Mouse (Mus musculus): ENCODE measurements around the gene Apof.
A peak's percentile ranks its signal among the peaks of the same experiment; 100 is the strongest.

Gene Apof

GRCm38 (mm10) chr10:128298243-128298642 lies 29.8 kb downstream of the Apof start:
- DNase-seq (ENCODE audit: inconsistent ontology term): no peak

- no peak for DNase-seq (ENCODE audit: inconsistent ontology term)
Measured at GRCm38 (mm10) chr10:128298702-128299171, 30.3 kb downstream of the Apof start, which contains the start of gene Il23a. Gene Il23a, minus strand, starts transcription at chr10:128298752.

- DNase-seq (ENCODE audit: inconsistent ontology term): no peak
Measured at GRCm38 (mm10) chr10:128302357-128302756, 33.9 kb downstream of the Apof start.

- no peak for DNase-seq (ENCODE audit: inconsistent ontology term)
Measured at GRCm38 (mm10) chr10:128302785-128303125, 34.3 kb downstream of the Apof start.

- peak; percentile 100 for DNase-seq (ENCODE audit: inconsistent ontology term)
Measured at GRCm38 (mm10) chr10:128303126-128304021, 34.9 kb downstream of the Apof start, which contains the start of gene Pan2. Gene Pan2, plus strand, starts transcription at chr10:128303335.

GRCm38 (mm10) chr10:128309654-128310053 lies 41.2 kb downstream of the Apof start:
- no peak for DNase-seq (ENCODE audit: inconsistent ontology term)

GRCm38 (mm10) chr10:128310177-128310576 lies 41.7 kb downstream of the Apof start:
- no peak for DNase-seq (ENCODE audit: inconsistent ontology term)

GRCm38 (mm10) chr10:128310902-128311301 lies 42.4 kb downstream of the Apof start:
- DNase-seq (ENCODE audit: inconsistent ontology term): no peak

- DNase-seq (ENCODE audit: inconsistent ontology term): no peak
Measured at GRCm38 (mm10) chr10:128315578-128315977, 47.1 kb downstream of the Apof start.

Data from Muller cell, postnatal 12 days (primary cell).